Mouse (Mus musculus) embryonic facial prominence, embryonic 11.5 days (tissue): Measurements from ENCODE around the gene Pfn3. TPM values are rescaled to one million over a fixed set of nuclear protein-coding genes. Genes with fewer than 3 reads are reported as not detected.

Experiments
- ATAC-seq: fragments of 200-750 bp; cut with Nextera tagmentation; replicated peaks from 2 replicates; pipeline ENCODE4 v1.8.0; 2017; ENCODE audit warnings: low read depth; ENCODE audit not compliant: insufficient number of reproducible peaks, low FRiP score, low TSS enrichment
- DNase-seq: peaks from one replicate; pipeline ENCODE4 v3.0.0-alpha.2; 2015; ENCODE audit warnings: low spot score
- H3K27ac ChIP-seq: fragments of 300-500 bp; sonication (generic); replicated peaks from 2 replicates; pipeline ENCODE4 v1.5.1; 2014; ENCODE audit warnings: mild to moderate bottlenecking, low read depth, low read length, control low read depth
- H3K27me3 ChIP-seq: fragments of 300-500 bp; sonication (generic); 2 replicates; pipeline ENCODE4 v1.6.1; 2014; ENCODE audit warnings: mild to moderate bottlenecking, low read length, moderate library complexity, mixed read lengths; ENCODE audit not compliant: control insufficient read depth, insufficient read depth
- H3K36me3 ChIP-seq: fragments of 300-500 bp; sonication (generic); replicated peaks from 2 replicates; pipeline ENCODE4 v1.6.1; 2014; ENCODE audit warnings: low read depth, mild to moderate bottlenecking, low read length, moderate library complexity, mixed read lengths; ENCODE audit not compliant: control insufficient read depth, insufficient read depth
- H3K4me1 ChIP-seq: fragments of 300-500 bp; sonication (generic); 2 replicates; pipeline ENCODE4 v1.6.1; 2014; ENCODE audit warnings: low read length, mixed read lengths; ENCODE audit not compliant: control insufficient read depth, insufficient read depth
- H3K4me2 ChIP-seq: fragments of 300-500 bp; sonication (generic); 2 replicates; pipeline ENCODE4 v1.6.1; 2014; ENCODE audit warnings: low read depth, mild to moderate bottlenecking, control low read depth, low read length, moderate library complexity
- H3K4me3 ChIP-seq: fragments of 300-500 bp; sonication (generic); 2 replicates; pipeline ENCODE4 v1.5.1; 2014; ENCODE audit warnings: low read depth, low read length, control low read depth
- H3K9ac ChIP-seq: fragments of 300-500 bp; sonication (generic); replicated peaks from 2 replicates; pipeline ENCODE4 v1.6.1; 2014; ENCODE audit warnings: mild to moderate bottlenecking, control low read depth, low read length
- H3K9me3 ChIP-seq: fragments of 300-500 bp; sonication (generic); replicated peaks from 2 replicates; pipeline ENCODE4 v1.6.1; 2016; ENCODE audit warnings: mild to moderate bottlenecking, low read length, inconsistent platforms, mixed read lengths; ENCODE audit not compliant: control insufficient read depth
- WGBS: fragments of 180-500 bp; shearing (Covaris S2); extraction: QIAGEN DNeasy Blood & Tissue Kit; methylation state at CpG from one replicate; pipeline ENCODE4 v1.1.7; 2014; 5-methylcytosine and 5-hydroxymethylcytosine counted together
- polyA plus RNA-seq: library from polyadenylated mRNA; unstranded; fragments of >200 nt; fragmentation: Nextera tagmentation; extraction: Ambion mirVana; gene quantifications from 2 replicates; pipeline ENCODE4 v1.2.1, GENCODE M21; 2014

The Pfn3 gene
- not detected in 2 replicates for polyA plus RNA-seq

- 6% methylated on average over 41 of the region's 41 CpGs for WGBS
- H3K36me3 ChIP-seq, result no peaks in the 10 kb centered on the region
- H3K9ac ChIP-seq, result peak within 1 kb of the TSS; percentile 55
- peak within 1 kb of the TSS; percentile 71 for H3K4me2 ChIP-seq
- H3K27ac ChIP-seq, result no peak within 1 kb of the TSS
- no peaks in the 10 kb centered on the region for H3K9me3 ChIP-seq
- no peaks in the 10 kb centered on the region for H3K4me1 ChIP-seq
- H3K27me3 ChIP-seq, result peaks cover 11% of the 10 kb centered on the region
- H3K4me3 ChIP-seq, result peak within 1 kb of the TSS; percentile 36
- DNase-seq (peak; percentile 71), ATAC-seq (0 out of 2 replicates have a peak, but pooled peaks have one; percentile 20)
Observed at GRCm38 (mm10) chr13:55414743-55415380, at the start of gene Pfn3. Pfn3 (minus strand) TSS chr13:55415232.

GRCm38 (mm10) chr13:55464027-55464884 lies 49.2 kb upstream of the Pfn3 start, which contains the start of gene Prr7:
Prr7 (plus strand) TSS chr13:55464267.
- H3K4me2 ChIP-seq, result peak within 1 kb of the TSS; percentile 95
- H3K36me3 ChIP-seq, result peaks cover 4% of the 10 kb centered on the region
- peaks cover 5% of the 10 kb centered on the region; the same call in 1 of the 2 replicates for H3K4me1 ChIP-seq
- H3K27ac ChIP-seq, result peak within 1 kb of the TSS; percentile 91
- DNase-seq (peak; percentile 81), ATAC-seq (peak; percentile 68)
- under 1% methylated on average over 68 of the region's 84 CpGs for WGBS
- H3K4me3 ChIP-seq, result peak within 1 kb of the TSS; percentile 69
- H3K9me3 ChIP-seq, result no peaks in the 10 kb centered on the region
- H3K9ac ChIP-seq, result peak within 1 kb of the TSS; percentile 74
- H3K27me3 ChIP-seq, result no peaks in the 10 kb centered on the region

GRCm38 (mm10) chr13:55463399-55464026 lies 48.5 kb upstream of the Pfn3 start:
- peak overlapping the region; percentile 69 for H3K4me3 ChIP-seq
- peaks cover 10% of the 10 kb centered on the region for H3K36me3 ChIP-seq
- peak overlapping the region; percentile 74 for H3K9ac ChIP-seq
- WGBS, result 9% methylated on average over 14 of the region's 14 CpGs
- peak overlapping the region; percentile 95 for H3K4me2 ChIP-seq
- H3K27me3 ChIP-seq, result no peaks in the 10 kb centered on the region
- ATAC-seq (no peak), DNase-seq (no peak)
- peaks cover 5% of the 10 kb centered on the region; the same call in 1 of the 2 replicates for H3K4me1 ChIP-seq
- no peaks in the 10 kb centered on the region for H3K9me3 ChIP-seq
- no peak overlapping the region for H3K27ac ChIP-seq

DNA sequence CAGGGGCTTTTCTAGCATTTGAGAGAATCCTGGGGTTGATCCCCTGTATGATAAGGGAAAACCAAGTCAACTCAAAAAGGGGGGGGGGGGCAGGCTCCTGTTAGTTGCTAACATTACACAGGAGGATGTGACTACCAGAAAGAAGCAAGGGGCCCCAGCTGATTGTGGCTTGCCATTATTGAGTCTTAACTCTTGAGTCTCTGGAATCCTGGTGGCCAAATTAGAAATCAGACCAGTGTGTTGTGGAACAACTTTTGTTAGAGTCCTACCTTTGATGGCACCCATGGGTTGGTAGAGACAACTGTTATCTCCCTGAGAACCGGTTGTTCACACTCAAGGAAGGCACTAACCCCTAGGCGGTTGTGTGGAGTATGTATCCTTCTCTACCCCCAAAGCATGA lies 47.9 kb upstream of the Pfn3 start:
- peaks cover 5% of the 10 kb centered on the region; the same call in 1 of the 2 replicates for H3K4me1 ChIP-seq
- H3K9me3 ChIP-seq, result no peaks in the 10 kb centered on the region
- no peak overlapping the region for H3K4me3 ChIP-seq
- H3K9ac ChIP-seq, result no peak overlapping the region
- H3K27me3 ChIP-seq, result no peaks in the 10 kb centered on the region
- no peak overlapping the region for H3K27ac ChIP-seq
- no peak overlapping the region for H3K4me2 ChIP-seq
- peaks cover 10% of the 10 kb centered on the region for H3K36me3 ChIP-seq
- ATAC-seq (no peak), DNase-seq (no peak)
- 39% methylated on average over 2 of the region's 2 CpGs for WGBS

DNA sequence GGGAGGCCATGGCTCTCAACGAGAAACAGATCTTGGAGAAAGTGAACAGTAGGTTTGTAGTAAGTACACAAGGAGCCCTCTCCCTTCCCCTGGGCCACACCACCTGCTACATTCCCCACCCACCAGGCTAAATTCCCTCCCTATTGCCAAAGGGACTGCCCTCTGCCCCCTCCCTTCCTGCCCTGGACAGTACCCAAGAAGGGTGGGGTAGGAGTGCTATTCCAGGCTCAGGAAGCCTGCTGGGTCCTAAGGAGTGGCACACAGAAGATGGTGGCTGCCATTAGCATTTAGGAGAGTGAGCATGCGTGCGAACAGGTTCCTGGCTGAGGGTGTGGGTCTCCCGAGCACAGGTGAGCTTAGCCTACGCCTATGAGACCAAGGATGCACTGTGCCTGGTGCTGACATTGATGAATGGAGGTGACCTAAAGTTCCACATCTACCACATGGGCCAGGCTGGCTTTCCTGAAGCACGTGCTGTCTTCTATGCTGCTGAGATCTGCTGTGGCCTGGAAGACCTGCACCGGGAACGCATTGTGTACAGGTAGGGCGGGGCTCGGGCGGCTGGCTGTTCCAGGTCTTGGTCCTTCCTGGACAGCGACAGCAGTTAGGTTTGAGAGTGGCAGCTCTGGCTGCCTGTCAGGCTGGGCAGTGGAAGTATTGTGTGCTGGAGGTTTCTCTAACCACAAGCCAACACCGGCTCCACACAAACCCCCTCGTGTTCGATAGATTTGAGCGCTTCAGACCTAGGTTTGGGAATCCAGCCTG lies 36.9 kb upstream of the Pfn3 start:
- WGBS, result 95% methylated on average over 16 of the region's 16 CpGs
- no peaks in the 10 kb centered on the region for H3K9me3 ChIP-seq
- peaks cover 1% of the 10 kb centered on the region; the same call in 1 of the 2 replicates for H3K4me1 ChIP-seq
- H3K36me3 ChIP-seq, result peaks cover 16% of the 10 kb centered on the region
- H3K4me2 ChIP-seq, result no peak overlapping the region
- H3K9ac ChIP-seq, result no peak overlapping the region
- DNase-seq, result no peak
- H3K27ac ChIP-seq, result no peak overlapping the region
- H3K27me3 ChIP-seq, result no peaks in the 10 kb centered on the region
- no peak overlapping the region for H3K4me3 ChIP-seq
- ATAC-seq, result no peak

DNA sequence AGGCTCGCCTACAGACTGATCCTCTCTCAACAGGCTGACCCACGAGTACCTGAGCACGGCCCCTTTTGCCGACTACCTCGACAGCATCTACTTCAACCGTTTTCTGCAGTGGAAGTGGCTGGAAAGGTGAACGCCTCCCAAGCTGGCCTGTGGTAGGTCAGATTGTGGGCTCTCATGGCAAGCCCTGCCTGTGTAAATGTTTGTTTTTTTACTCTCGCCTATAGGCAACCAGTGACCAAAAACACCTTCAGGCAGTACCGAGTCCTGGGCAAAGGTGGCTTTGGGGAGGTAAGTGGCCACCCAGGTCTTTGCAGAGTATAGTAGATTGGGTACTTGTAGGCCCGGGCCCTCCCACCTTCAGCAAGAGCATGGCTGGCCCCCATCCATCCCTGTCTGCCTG lies 36.3 kb upstream of the Pfn3 start:
- Histone ChIP-seq H3K9ac (no peak overlapping the region), H3K4me1 (peaks cover 8% of the 10 kb centered on the region), H3K4me3 (no peak overlapping the region), H3K4me2 (no peak overlapping the region), H3K9me3 (no peaks in the 10 kb centered on the region), H3K27ac (no peak overlapping the region), H3K27me3 (no peaks in the 10 kb centered on the region), H3K36me3 (peaks cover 15% of the 10 kb centered on the region)
- 88% methylated on average over 10 of the region's 10 CpGs for WGBS
- DNase-seq (no peak), ATAC-seq (no peak)

GRCm38 (mm10) chr13:55450511-55450980 lies 35.5 kb upstream of the Pfn3 start:
- no peak for ATAC-seq
- no peak overlapping the region for H3K27ac ChIP-seq
- H3K27me3 ChIP-seq, result no peaks in the 10 kb centered on the region
- WGBS, result 92% methylated on average over 11 of the region's 11 CpGs
- H3K9me3 ChIP-seq, result no peaks in the 10 kb centered on the region
- DNase-seq, result no peak
- H3K4me1 ChIP-seq, result peaks cover 10% of the 10 kb centered on the region
- no peak overlapping the region for H3K4me2 ChIP-seq
- peaks cover 14% of the 10 kb centered on the region for H3K36me3 ChIP-seq
- no peak overlapping the region for H3K4me3 ChIP-seq
- no peak overlapping the region for H3K9ac ChIP-seq
